Mouse (Mus musculus): ENCODE results near the gene Gm20219. TPM values are rescaled to one million over a fixed set of nuclear protein-coding genes. Genes with fewer than 3 reads are reported as not detected.
"Not testable (repeated sequence)": the region's sequence is repeated elsewhere in the genome, so short reads cannot be mapped to it uniquely, and the experiment has no call there.

Gene Gm20219
- polyA plus RNA-seq, 1 experiment from 2014 or later, result 0.93 TPM

- Histone ChIP-seq H3K4me3 (replicated peaks; ENCODE audit: low read depth, low read length) (peak overlapping the region; percentile 43), H3K4me2 (ENCODE audit: low read length) (peak overlapping the region; percentile 77), H3K4me1 (replicated peaks; ENCODE audit: insufficient read depth, low read length) (peaks cover 20% of the 10 kb centered on the region; the same call in 1 of the 2 replicates), H3K36me3 (ENCODE audit: insufficient read depth, low read length) (no peaks in the 10 kb centered on the region), H3K27ac (no peak overlapping the region), H3K27me3 (ENCODE audit: insufficient read depth, low read length) (peaks cover 16% of the 10 kb centered on the region), H3K9ac (ENCODE audit: low read depth, low read length) (peak overlapping the region; percentile 72), H3K9me3 (replicated peaks; ENCODE audit: low read length) (no peaks in the 10 kb centered on the region)
- no peak for ATAC-seq (replicated peaks; ENCODE audit: low FRiP score, low read depth)
- WGBS, result 58% methylated on average over 15 of the region's 15 CpGs
- TF ChIP-seq CTCF (IDR thresholded peaks at IDR 0.05; ENCODE audit: low read depth), result no peak
- DNase-seq (ENCODE audit: low spot score), result no peak
Measured at GRCm38 (mm10) chr17:56506417-56507065, 47.6 kb downstream of the Gm20219 start.

- Histone ChIP-seq H3K4me2 (ENCODE audit: low read length) (no peak overlapping the region), H3K36me3 (ENCODE audit: insufficient read depth, low read length) (no peaks in the 10 kb centered on the region), H3K9ac (ENCODE audit: low read depth, low read length) (no peak overlapping the region), H3K4me3 (replicated peaks; ENCODE audit: low read depth, low read length) (no peak overlapping the region), H3K9me3 (replicated peaks; ENCODE audit: low read length) (no peaks in the 10 kb centered on the region), H3K27ac (no peak overlapping the region), H3K27me3 (ENCODE audit: insufficient read depth, low read length) (peaks cover 5% of the 10 kb centered on the region), H3K4me1 (replicated peaks; ENCODE audit: insufficient read depth, low read length) (peaks cover 13% of the 10 kb centered on the region; the same call in 1 of the 2 replicates)
- no peak for DNase-seq (ENCODE audit: low spot score)
- 84% methylated on average over 10 of the region's 10 CpGs for WGBS
- no peak for TF ChIP-seq CTCF (IDR thresholded peaks at IDR 0.05; ENCODE audit: low read depth)
- ATAC-seq (replicated peaks; ENCODE audit: low FRiP score, low read depth), result no peak
Measured at GRCm38 (mm10) chr17:56505401-56505800, 48.8 kb downstream of the Gm20219 start.

- no peak overlapping the region for H3K4me3 ChIP-seq (replicated peaks; ENCODE audit: low read depth, low read length)
- H3K36me3 ChIP-seq (ENCODE audit: insufficient read depth, low read length), result no peaks in the 10 kb centered on the region
- no peak for ATAC-seq (replicated peaks; ENCODE audit: low FRiP score, low read depth)
- H3K9ac ChIP-seq (ENCODE audit: low read depth, low read length), result no peak overlapping the region
- no peak overlapping the region for H3K27ac ChIP-seq
- H3K4me1 ChIP-seq (replicated peaks; ENCODE audit: insufficient read depth, low read length), result peaks cover 10% of the 10 kb centered on the region; the same call in 1 of the 2 replicates
- no peak overlapping the region for H3K4me2 ChIP-seq (ENCODE audit: low read length)
- 29% methylated on average over 9 of the region's 9 CpGs for WGBS
- H3K27me3 ChIP-seq (ENCODE audit: insufficient read depth, low read length), result no peaks in the 10 kb centered on the region
- TF ChIP-seq CTCF (IDR thresholded peaks at IDR 0.05; ENCODE audit: low read depth), result 0 out of 2 replicates have a peak, but pooled peaks have one; percentile 2
- DNase-seq (ENCODE audit: low spot score), result no peak
- no peaks in the 10 kb centered on the region for H3K9me3 ChIP-seq (replicated peaks; ENCODE audit: low read length)
Measured at GRCm38 (mm10) chr17:56502526-56502925, 51.7 kb downstream of the Gm20219 start.

- not testable (repeated sequence) for H3K4me2 ChIP-seq (ENCODE audit: low read length); H3K4me1 ChIP-seq (replicated peaks; ENCODE audit: insufficient read depth, low read length)
- WGBS, result 48% methylated on average over 2 of the region's 2 CpGs
Measured at GRCm38 (mm10) chr17:56501635-56502400, 52.4 kb downstream of the Gm20219 start.

More at GRCm38 (mm10) chr17:56501635-56502400, 52.4 kb downstream of the Gm20219 start:
- H3K4me3 ChIP-seq (replicated peaks; ENCODE audit: low read depth, low read length); H3K27ac ChIP-seq; H3K27me3 ChIP-seq (ENCODE audit: insufficient read depth, low read length); ATAC-seq (replicated peaks; ENCODE audit: low FRiP score, low read depth); DNase-seq (ENCODE audit: low spot score); H3K9me3 ChIP-seq (replicated peaks; ENCODE audit: low read length); H3K9ac ChIP-seq (ENCODE audit: low read depth, low read length); H3K36me3 ChIP-seq (ENCODE audit: insufficient read depth, low read length): not testable (repeated sequence)

Other genes starting within 250 kb of the Gm20219 start
- 22.4 and 23.1 TPM in 2 replicates for gene Kdm4b, start 228.3 kb downstream of the Gm20219 start, polyA plus RNA-seq (2015; fragmentation: Nextera tagmentation; extraction: Ambion mirVana)
- gene Ptprs, start 77.9 kb downstream of the Gm20219 start, polyA plus RNA-seq (2015; fragmentation: Nextera tagmentation; extraction: Ambion mirVana), result 44.7 and 45.3 TPM in 2 replicates
- not detected in 2 replicates for gene Znrf4, start 42.0 kb downstream of the Gm20219 start, polyA plus RNA-seq (2015; fragmentation: Nextera tagmentation; extraction: Ambion mirVana)
- 35.7 and 43.4 TPM in 2 replicates for gene Safb2, start 30.2 kb upstream of the Gm20219 start, polyA plus RNA-seq (2015; fragmentation: Nextera tagmentation; extraction: Ambion mirVana)
- gene Safb, start 30.4 kb upstream of the Gm20219 start, polyA plus RNA-seq (2015; fragmentation: Nextera tagmentation; extraction: Ambion mirVana), result 61.0 and 65.9 TPM in 2 replicates
- 395 and 467 TPM in 2 replicates for gene 2410015M20Rik, start 55.4 kb upstream of the Gm20219 start, polyA plus RNA-seq (2015; fragmentation: Nextera tagmentation; extraction: Ambion mirVana)
- gene Rpl36, start 59.0 kb upstream of the Gm20219 start, polyA plus RNA-seq (2015; fragmentation: Nextera tagmentation; extraction: Ambion mirVana), result 2,445 and 2,952 TPM in 2 replicates
- gene Lonp1, start 72.5 kb upstream of the Gm20219 start, polyA plus RNA-seq (2015; fragmentation: Nextera tagmentation; extraction: Ambion mirVana), result 45.4 and 46.8 TPM in 2 replicates
- gene Catsperd, start 73.8 kb upstream of the Gm20219 start, polyA plus RNA-seq (2015; fragmentation: Nextera tagmentation; extraction: Ambion mirVana), result 0.78 and 1.0 TPM in 2 replicates
- gene Ranbp3, start 118.9 kb upstream of the Gm20219 start, polyA plus RNA-seq (2015; fragmentation: Nextera tagmentation; extraction: Ambion mirVana), result 57.4 and 58.8 TPM in 2 replicates
- 683 and 742 TPM in 2 replicates for gene Ndufa11, start 163.4 kb upstream of the Gm20219 start, polyA plus RNA-seq (2015; fragmentation: Nextera tagmentation; extraction: Ambion mirVana)
- gene Vmac, start 163.6 kb upstream of the Gm20219 start, polyA plus RNA-seq (2015; fragmentation: Nextera tagmentation; extraction: Ambion mirVana), result 24.4 and 27.4 TPM in 2 replicates
- 8.7 and 11.8 TPM in 2 replicates for gene Nrtn, start 203.1 kb upstream of the Gm20219 start, polyA plus RNA-seq (2015; fragmentation: Nextera tagmentation; extraction: Ambion mirVana)
- gene Dus3l, start 210.4 kb upstream of the Gm20219 start, polyA plus RNA-seq (2015; fragmentation: Nextera tagmentation; extraction: Ambion mirVana), result 37.3 and 38.8 TPM in 2 replicates
- 0.59 and 0.71 TPM in 2 replicates for gene Prr22, start 215.9 kb upstream of the Gm20219 start, polyA plus RNA-seq (2015; fragmentation: Nextera tagmentation; extraction: Ambion mirVana)